Mouse (Mus musculus) midbrain, embryonic 12.5 days (tissue): ENCODE measurements around the gene 4933414I15Rik. TPM values are rescaled to one million over a fixed set of nuclear protein-coding genes. Genes with fewer than 3 reads are reported as not detected.

Experiments used
- ATAC-seq: fragments of 200-750 bp; cut with Nextera tagmentation; 2 replicates; pipeline ENCODE4 v1.8.0; 2017; ENCODE audit warnings: low read depth, moderate TSS enrichment, moderate library complexity; ENCODE audit not compliant: low FRiP score
- H3K27ac ChIP-seq: fragments of 300-500 bp; sonication (generic); replicated peaks from 2 replicates; pipeline ENCODE4 v1.5.1; 2016; ENCODE audit warnings: mild to moderate bottlenecking
- H3K27me3 ChIP-seq: fragments of 300-500 bp; sonication (generic); 2 replicates; pipeline ENCODE4 v1.6.1; 2016; ENCODE audit warnings: mild to moderate bottlenecking
- H3K36me3 ChIP-seq: fragments of 300-500 bp; sonication (generic); 2 replicates; pipeline ENCODE4 v1.6.1; 2016
- H3K4me1 ChIP-seq: fragments of 300-500 bp; sonication (generic); 2 replicates; pipeline ENCODE4 v1.6.1; 2016
- H3K4me2 ChIP-seq: fragments of 300-500 bp; sonication (generic); replicated peaks from 2 replicates; pipeline ENCODE4 v1.6.1; 2016; ENCODE audit warnings: mild to moderate bottlenecking, moderate library complexity
- H3K4me3 ChIP-seq: fragments of 300-500 bp; sonication (generic); 2 replicates; pipeline ENCODE4 v1.5.1; 2016; ENCODE audit warnings: mild to moderate bottlenecking
- H3K9ac ChIP-seq: fragments of 300-500 bp; sonication (generic); replicated peaks from 2 replicates; pipeline ENCODE4 v1.6.1; 2016; ENCODE audit warnings: mild to moderate bottlenecking, moderate library complexity
- H3K9me3 ChIP-seq: fragments of 300-500 bp; sonication (generic); 2 replicates; pipeline ENCODE4 v1.6.1; 2016; ENCODE audit warnings: mild to moderate bottlenecking
- WGBS: fragments of 180-500 bp; shearing (Covaris S2); methylation state at CpG from one replicate; pipeline ENCODE4 v1.1.7; 2016; 5-methylcytosine and 5-hydroxymethylcytosine counted together
- polyA plus RNA-seq: library from polyadenylated mRNA; unstranded; fragments of >200 nt; fragmentation: Nextera tagmentation; extraction: Ambion mirVana; gene quantifications from 2 replicates; pipeline ENCODE4 v1.2.1, GENCODE M21; 2016

Gene 4933414I15Rik
- polyA plus RNA-seq, 1 experiment from 2014 or later: not detected

DNA sequence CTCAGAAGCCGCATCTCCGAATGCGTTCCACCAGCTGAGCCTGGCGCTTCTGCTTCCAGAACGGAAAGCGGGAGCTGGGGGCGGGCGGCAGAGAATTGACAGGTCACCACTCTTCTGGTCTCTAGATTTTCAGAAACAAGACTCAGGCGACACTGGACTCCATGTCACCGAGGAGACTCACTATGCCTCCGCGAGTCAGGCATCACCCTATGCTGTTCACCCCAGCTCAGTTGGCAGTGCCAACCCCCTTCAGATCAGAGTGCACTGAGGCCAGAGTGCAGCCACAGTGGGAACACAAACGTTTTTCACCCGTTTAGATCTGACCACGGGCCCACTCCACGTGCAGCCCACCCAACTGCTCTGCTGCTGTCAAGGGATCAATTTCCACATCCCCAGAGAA, 12.5 kb downstream of the 4933414I15Rik start:
- WGBS: 4% methylated on average over 16 of the region's 16 CpGs
- no peaks in the 10 kb centered on the region for H3K36me3 ChIP-seq
- H3K4me1 ChIP-seq: peaks cover 13% of the 10 kb centered on the region; the same call in 1 of the 2 replicates
- no peak; the same call in 1 of the 2 replicates for ATAC-seq
- H3K9ac ChIP-seq: peak overlapping the region; percentile 70
- peak overlapping the region; percentile 58 for H3K4me3 ChIP-seq
- H3K4me2 ChIP-seq: peak overlapping the region; percentile 88
- no peaks in the 10 kb centered on the region for H3K9me3 ChIP-seq
- H3K27ac ChIP-seq: peak overlapping the region; percentile 52
- peaks cover 4% of the 10 kb centered on the region; the same call in 1 of the 2 replicates for H3K27me3 ChIP-seq

DNA sequence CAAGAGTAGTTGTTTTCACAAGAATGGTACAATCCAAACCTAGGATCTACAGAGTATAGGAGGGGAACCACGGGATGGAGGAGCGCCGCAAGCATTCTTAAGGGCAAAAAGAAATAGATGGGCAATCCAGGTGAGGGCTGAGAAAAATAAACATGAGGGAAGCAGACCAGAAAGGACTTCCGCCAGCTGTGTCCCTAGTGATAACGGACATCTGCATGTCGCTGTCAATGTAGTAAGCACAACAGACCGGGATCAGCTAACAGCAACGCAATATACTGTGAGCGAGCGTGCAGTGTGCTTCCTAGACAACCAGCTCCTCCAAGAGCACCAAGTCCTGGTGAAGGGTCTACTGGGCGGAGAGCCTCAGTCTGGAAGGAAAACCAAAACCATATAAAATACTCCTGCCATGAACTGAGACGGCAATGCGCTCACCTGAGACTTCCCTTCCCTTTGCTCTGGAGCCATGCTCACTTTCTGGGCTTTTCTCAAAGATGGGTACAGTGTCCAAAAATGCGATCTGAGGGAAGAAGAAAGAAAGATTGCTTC, 13.0 kb downstream of the 4933414I15Rik start:
- 36% methylated on average over 14 of the region's 14 CpGs for WGBS
- Histone ChIP-seq H3K9me3 (no peaks in the 10 kb centered on the region), H3K9ac (peak overlapping the region; percentile 70), H3K4me3 (peak overlapping the region; percentile 58), H3K27ac (peak overlapping the region; percentile 52; the same call in 1 of the 2 replicates), H3K4me1 (peaks cover 13% of the 10 kb centered on the region; the same call in 1 of the 2 replicates), H3K27me3 (peaks cover 4% of the 10 kb centered on the region; the same call in 1 of the 2 replicates), H3K36me3 (no peaks in the 10 kb centered on the region), H3K4me2 (peak overlapping the region; percentile 88)
- ATAC-seq: no peak

DNA sequence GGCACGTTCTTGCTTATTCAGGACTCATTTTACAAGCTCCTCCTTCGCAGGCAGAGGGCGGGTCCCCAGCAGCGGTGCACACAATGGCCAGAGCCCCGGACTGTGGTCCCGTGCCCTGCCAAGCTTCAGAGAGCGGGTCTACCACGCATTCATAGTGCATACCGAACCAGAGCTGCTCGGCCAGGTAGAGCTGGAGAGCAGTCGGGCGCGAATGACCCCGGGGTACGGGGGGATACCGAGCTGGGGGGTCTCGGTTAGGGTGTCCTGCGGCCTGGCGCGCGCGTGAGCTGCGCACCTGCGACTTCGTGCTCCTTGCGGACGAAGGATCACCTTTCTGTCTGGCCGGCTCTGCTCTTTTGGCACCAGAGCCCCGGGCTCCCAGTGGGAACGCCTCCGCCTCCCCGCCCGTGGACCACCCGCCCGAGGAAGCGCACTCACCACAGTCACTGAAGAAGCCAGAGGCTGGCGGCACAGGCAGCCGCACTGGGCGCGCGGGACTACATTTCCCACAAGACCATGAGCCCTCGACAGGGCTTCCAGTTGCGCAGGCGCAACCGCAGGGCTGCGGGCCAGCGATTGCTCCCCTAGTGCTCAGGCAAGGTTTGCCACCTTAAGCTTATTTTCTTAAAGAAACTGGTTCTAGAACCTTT, 27.8 kb downstream of the 4933414I15Rik start, which contains the start of gene Zfp2:
Gene Zfp2, minus strand, starts transcription at position 495 of the 650 bp plus-strand sequence.
- Histone ChIP-seq H3K27ac (peak within 1 kb of the TSS; percentile 81), H3K9ac (peak within 1 kb of the TSS; percentile 92), H3K4me1 (peaks cover 3% of the 10 kb centered on the region; the same call in 1 of the 2 replicates), H3K36me3 (peaks cover 33% of the 10 kb centered on the region), H3K4me2 (peak within 1 kb of the TSS; percentile 48), H3K27me3 (no peaks in the 10 kb centered on the region), H3K9me3 (peaks cover 23% of the 10 kb centered on the region), H3K4me3 (peak within 1 kb of the TSS; percentile 83)
- WGBS: under 1% methylated on average over 47 of the region's 47 CpGs
- ATAC-seq: peak; percentile 98

DNA sequence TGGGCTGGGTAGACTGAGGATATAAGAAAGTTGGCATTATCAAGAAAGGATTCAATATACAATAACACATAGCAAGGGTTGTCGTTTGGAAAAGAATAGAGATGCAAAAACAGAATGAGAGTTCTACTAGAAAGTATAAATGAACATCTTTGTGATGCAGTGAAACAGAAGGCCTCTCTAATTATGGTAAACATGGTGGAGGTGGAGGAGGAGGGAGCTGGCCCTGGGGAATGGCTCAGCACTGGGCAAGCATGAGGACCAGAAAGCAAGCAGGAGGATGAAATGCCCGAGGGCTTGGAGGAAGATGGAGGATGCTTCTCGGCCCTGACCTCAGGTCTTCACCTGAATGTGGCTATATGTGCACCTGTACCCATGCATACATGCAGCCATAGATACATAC, 29.1 kb downstream of the 4933414I15Rik start:
- Histone ChIP-seq H3K4me3 (no peak overlapping the region), H3K9me3 (peaks cover 23% of the 10 kb centered on the region), H3K27me3 (no peaks in the 10 kb centered on the region), H3K9ac (no peak overlapping the region), H3K4me1 (peaks cover 3% of the 10 kb centered on the region; the same call in 1 of the 2 replicates), H3K36me3 (peaks cover 46% of the 10 kb centered on the region), H3K27ac (no peak overlapping the region), H3K4me2 (no peak overlapping the region)
- ATAC-seq: no peak
- WGBS: 91% methylated on average over 3 of the region's 3 CpGs

DNA sequence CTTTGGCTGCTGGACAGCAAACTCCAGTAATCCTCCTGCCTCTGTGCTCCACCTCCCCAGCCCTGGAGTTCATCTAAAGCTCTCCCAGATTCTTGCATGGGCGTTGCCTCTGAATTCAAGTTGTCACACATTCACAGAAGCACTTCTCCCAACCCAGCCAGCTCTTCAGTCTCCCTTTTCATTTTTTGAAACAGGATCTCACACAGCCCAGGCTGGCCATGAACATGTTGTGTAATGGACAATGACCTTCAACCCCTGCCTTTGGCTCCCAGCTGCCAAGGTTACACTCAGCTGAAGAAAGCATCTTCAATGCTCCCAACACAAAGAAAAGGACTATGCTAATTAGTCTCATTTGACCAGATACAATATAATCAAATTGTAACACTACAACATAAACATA, 30.3 kb downstream of the 4933414I15Rik start:
- no peak overlapping the region for H3K27ac ChIP-seq
- 93% methylated on average over 1 of the region's 1 CpGs for WGBS
- no peaks in the 10 kb centered on the region for H3K27me3 ChIP-seq
- H3K4me3 ChIP-seq: no peak overlapping the region
- no peak overlapping the region for H3K4me2 ChIP-seq
- H3K9ac ChIP-seq: no peak overlapping the region
- peaks cover 58% of the 10 kb centered on the region for H3K36me3 ChIP-seq
- H3K9me3 ChIP-seq: peaks cover 28% of the 10 kb centered on the region
- ATAC-seq: no peak
- H3K4me1 ChIP-seq: peaks cover 3% of the 10 kb centered on the region; the same call in 1 of the 2 replicates

DNA sequence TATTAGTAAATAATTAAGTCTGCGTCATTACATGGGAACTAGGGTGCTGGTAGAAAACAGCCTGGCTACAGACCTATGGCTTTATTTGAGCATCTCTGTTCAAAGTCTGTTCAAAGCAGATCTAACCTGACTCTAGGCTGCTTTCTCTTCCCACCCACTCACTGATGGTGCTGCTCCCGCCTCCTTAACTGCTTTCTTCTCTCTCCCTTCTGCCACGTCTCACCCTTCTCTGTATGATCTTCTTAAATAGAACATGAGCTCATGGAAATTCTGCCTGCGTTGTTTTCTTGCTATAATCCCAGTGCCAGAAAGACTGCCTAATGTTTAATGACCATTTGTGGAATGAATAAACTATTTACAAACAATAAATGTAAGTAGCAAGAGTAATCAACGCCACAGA, 35.4 kb downstream of the 4933414I15Rik start:
- no peak for ATAC-seq
- H3K4me1 ChIP-seq: no peaks in the 10 kb centered on the region
- no peaks in the 10 kb centered on the region for H3K27me3 ChIP-seq
- 85% methylated on average over 5 of the region's 5 CpGs for WGBS
- H3K9ac ChIP-seq: no peak overlapping the region
- peaks cover 99% of the 10 kb centered on the region for H3K36me3 ChIP-seq
- H3K27ac ChIP-seq: no peak overlapping the region
- peaks cover 60% of the 10 kb centered on the region for H3K9me3 ChIP-seq
- H3K4me3 ChIP-seq: no peak overlapping the region
- H3K4me2 ChIP-seq: no peak overlapping the region

DNA sequence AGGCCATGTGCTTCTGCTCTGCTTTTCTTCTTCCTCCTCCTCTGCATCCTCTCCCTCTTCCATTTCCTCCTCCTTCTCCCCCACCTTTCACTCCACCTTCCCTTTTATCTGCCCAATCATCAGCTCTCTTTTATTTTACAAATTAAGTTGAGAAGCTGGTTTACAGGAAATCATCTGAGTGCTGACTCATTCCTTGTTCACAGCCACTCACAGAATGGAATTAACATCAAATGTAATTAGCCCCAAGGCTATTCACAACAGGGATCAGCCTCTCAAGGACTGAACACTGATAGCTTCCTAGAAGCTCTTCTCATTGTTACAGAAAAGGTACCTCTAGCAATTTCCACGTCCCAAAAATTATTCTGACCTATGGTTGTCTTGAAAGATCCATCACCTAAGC, 46.2 kb downstream of the 4933414I15Rik start:
- Histone ChIP-seq H3K4me3 (no peak overlapping the region), H3K4me2 (no peak overlapping the region), H3K9me3 (peaks cover 73% of the 10 kb centered on the region), H3K36me3 (peaks cover 47% of the 10 kb centered on the region), H3K27ac (no peak overlapping the region), H3K9ac (no peak overlapping the region), H3K4me1 (no peaks in the 10 kb centered on the region), H3K27me3 (no peaks in the 10 kb centered on the region)
- ATAC-seq: no peak
- 85% methylated on average over 1 of the region's 1 CpGs for WGBS

DNA sequence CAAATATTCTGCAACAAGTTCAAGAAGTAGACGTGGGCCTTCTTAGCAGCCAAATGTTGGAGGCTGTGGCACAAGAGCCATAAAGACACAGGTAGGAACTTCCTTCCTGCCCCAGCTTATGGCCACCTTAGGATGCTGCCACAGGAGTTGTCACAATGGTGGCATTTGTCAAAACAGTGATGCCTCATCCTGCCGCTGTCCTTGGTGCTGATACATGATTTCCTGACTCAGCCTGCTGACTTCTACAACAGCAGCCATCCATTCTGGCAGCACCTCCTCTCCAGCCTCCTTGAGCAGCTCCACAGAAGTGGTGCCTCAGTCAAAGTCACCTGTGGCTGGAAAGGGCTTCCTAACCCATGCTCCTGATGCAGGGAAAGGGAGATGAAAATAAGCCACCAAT, 51.1 kb downstream of the 4933414I15Rik start:
- Histone ChIP-seq H3K36me3 (peaks cover 7% of the 10 kb centered on the region; the same call in 1 of the 2 replicates), H3K27me3 (no peaks in the 10 kb centered on the region), H3K9me3 (peaks cover 29% of the 10 kb centered on the region), H3K4me3 (no peak overlapping the region), H3K4me2 (no peak overlapping the region), H3K9ac (no peak overlapping the region), H3K4me1 (peaks cover 3% of the 10 kb centered on the region), H3K27ac (no peak overlapping the region)
- no peak for ATAC-seq
- 58% methylated on average over 2 of the region's 2 CpGs for WGBS

Other genes with a start within 250 kb of the 4933414I15Rik start
- 58.1 and 59.2 TPM in 2 replicates for gene Zfp354c, start 116.0 kb downstream of the 4933414I15Rik start, polyA plus RNA-seq
- gene Zfp879, start 102.2 kb downstream of the 4933414I15Rik start, polyA plus RNA-seq: 1.1 and 1.8 TPM in 2 replicates
- not detected in 2 replicates for gene Grm6, start 93.1 kb downstream of the 4933414I15Rik start, polyA plus RNA-seq
- gene Zfp454, start 56.1 kb downstream of the 4933414I15Rik start, polyA plus RNA-seq: 17.3 and 19.3 TPM in 2 replicates
- gene Zfp2, start 27.6 kb downstream of the 4933414I15Rik start, polyA plus RNA-seq: 37.4 and 40.2 TPM in 2 replicates
- gene Zfp354b, start 12.1 kb downstream of the 4933414I15Rik start, polyA plus RNA-seq: 2.1 and 2.4 TPM in 2 replicates
- not detected in 2 replicates for gene Prop1, start 10.0 kb upstream of the 4933414I15Rik start, polyA plus RNA-seq
- gene Olfr1378, start 22.8 kb upstream of the 4933414I15Rik start, polyA plus RNA-seq: not detected in 2 replicates
- gene Olfr1377, start 38.2 kb upstream of the 4933414I15Rik start, polyA plus RNA-seq: not detected in 2 replicates
- not detected in 2 replicates for gene Olfr51, start 59.8 kb upstream of the 4933414I15Rik start, polyA plus RNA-seq
- not detected in 2 replicates for gene Olfr54, start 70.5 kb upstream of the 4933414I15Rik start, polyA plus RNA-seq
- not detected in 2 replicates for gene Olfr1375, start 104.3 kb upstream of the 4933414I15Rik start, polyA plus RNA-seq
- gene Zfp354a, start 115.5 kb upstream of the 4933414I15Rik start, polyA plus RNA-seq: 11.3 and 11.7 TPM in 2 replicates